Mouse (Mus musculus) thymus, postnatal 25 days (tissue): ENCODE measurements around the gene Abhd14a.

Experiments used
- DNase-seq: peaks from one replicate; pipeline ENCODE4 v3.0.0; 2022

The Abhd14a gene

DNA sequence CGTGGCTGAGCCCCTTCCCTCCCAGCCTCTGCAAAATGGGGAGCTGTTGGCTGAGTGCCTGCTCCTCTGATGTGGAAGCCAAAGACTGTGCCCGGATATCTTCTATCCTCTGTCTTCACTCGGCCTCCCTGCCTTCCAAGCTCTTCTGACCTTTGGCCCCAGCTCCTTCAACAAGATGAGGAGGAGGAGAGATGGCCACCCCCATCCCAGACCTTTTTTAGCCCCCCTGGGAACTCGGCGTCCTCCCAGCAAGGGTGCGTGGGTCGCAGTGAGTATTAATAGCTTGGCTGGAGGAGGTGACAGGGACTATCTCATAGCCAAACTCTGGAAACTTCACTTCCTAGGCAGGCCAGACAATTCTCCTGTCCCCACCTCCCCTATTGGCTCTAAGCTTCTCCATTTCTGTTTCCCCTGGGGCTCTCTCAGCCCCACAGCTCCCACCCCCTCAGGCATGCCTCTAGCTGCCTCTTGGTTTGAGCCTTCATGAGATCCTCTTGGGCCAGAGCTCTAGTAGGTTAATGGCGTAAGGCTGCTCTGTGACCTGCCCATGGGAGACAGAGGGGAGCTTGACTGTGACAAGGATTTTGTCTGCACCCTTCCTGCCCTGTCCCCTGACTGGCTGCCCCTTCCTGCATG is 40.9 kb downstream of the Abhd14a start:
- DNase-seq, result no peak

DNA sequence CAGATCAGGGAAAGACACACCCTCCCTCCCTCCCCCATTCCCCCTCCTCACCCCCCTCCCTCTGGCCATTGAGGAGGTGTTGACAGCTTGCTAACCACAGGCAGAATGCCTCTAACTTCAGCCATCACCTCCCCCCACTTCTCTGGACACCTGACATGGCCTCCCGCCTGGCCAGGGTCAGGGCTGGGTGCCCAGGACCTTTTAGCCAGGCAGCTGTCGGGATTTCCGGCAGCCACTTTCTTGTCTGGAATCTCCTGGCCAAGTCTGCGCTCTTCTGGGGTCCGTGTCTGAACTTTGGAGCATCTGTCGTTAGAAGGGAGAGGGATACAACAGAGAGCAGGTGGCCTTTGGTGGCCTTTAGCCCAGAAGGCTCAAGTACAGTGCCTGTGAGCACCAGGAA is 42.2 kb downstream of the Abhd14a start:
- no peak for DNase-seq

DNA sequence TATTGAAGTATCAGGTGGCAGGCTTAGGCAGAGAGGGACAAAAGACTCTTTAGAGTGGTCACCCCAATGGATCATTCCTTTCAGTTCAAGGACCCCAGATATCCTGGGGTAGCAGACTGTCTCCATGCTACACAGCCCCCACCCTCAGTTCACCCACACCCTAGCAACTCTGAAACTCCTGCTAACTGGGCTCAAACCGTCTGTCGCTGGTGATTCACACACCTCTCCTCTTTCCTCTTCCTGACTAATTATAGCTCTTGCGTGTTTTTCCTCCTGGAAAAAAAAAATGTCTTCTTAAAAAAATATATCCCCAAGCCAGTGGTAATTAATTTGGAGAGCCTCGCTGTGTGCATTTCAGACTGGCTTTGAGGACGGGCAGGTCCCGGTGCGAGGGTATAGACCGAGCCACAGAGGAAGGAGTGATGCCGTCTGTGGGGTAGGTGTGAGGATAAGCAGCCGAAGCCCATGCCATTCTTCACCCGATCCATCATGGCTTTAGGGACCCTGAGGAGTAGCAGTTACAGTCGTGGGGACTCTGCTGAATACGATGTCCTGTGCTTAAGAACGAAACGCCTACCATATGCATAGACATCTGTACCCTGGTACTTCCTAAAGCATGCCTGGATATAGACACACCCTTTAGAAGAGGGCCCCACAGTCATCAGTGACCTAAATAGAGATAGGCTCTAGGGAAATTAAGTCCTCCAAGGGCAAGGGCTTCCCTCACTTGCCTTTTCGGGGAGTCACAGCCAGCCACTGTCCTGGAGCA is 44.7 kb downstream of the Abhd14a start:
- DNase-seq, result no peak

DNA sequence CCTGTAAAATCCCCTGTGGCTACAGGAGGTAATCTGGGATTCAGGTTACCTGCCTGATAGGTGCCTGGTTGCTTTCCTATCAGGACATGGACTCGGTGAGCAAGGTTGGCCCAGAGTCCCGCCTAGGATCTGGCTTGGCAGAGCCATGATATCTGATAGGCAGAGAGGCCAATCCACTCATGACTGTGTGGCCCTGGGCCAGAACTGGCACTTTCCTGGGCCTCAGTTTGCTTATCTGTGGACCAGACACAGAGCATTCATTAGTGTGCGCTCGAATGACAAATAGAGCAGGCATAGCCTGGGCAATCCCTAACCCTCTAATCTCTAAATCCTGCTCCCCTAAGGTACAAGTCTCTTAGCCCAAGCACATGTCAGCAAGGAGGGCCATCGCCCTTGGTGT is 45.3 kb downstream of the Abhd14a start:
- DNase-seq, result no peak

DNA sequence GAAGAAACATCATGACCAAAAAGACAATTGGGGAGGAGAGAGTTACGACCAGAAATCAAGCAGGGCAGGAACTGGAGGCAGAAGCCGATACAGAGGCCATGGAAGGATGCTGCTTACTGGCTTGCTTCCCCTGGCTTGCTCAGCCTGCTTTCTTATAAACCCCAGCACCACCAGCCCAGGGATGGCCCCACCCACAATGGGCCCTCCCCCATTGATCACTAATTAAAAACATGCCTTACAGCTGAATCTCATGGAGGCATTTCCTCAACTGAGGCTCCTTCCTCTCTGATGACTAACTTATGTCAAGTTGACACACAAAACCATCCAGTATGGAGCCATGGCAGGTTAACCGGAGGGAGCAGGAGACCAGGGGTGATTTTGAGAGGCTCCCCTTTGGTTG is 47.7 kb downstream of the Abhd14a start:
- DNase-seq, result no peak

DNA sequence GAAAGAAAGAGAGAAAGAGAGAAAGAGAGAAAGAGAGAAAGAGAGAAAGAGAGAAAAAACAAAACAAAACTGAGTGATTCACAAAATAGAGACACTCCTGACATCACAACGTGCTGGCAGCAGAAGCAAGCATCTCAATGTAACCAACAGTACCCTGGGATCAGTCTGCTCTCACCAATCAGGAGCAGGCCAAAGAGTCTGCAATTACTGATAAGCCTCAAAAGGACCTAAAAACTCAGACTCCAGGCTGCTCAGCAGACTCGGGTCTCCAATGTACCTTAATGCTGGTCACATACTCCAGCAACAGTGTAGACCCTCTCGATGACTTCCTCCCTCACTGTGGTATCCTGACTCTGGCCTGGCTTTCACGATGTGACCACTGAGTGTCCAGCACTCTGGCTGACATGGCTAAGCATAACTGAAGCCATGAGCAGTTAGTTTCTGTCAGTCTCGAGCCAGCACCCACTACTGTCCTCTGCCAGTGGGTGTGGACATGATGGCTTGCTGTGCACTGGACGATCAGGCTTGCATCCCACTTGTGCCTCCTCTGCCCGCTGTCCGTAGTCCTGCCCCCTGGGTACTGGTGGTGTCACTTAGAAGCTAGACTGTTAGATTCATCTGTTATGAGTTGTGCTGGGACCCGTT is 48.7 kb downstream of the Abhd14a start:
- DNase-seq, result no peak

DNA sequence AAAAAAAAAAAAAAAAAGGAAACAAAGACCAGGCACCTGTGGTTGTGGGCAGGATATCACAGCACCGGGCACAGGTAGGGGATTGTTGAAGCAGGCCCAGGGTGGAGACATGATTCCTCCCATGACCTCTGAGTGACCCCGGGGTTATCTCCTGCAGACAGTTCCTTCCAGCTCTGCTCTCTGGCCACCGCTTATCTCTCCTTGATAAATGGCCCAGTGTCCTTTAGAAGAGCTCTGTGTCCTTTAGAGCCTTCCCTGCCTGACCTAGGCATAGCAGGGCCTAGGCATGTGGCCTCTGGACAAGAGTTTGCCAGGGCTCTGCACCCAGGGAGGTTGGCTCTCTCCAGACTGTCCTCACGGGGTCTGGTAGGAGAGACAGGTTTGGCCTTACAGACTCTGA is 49.7 kb downstream of the Abhd14a start:
- no peak for DNase-seq

DNA sequence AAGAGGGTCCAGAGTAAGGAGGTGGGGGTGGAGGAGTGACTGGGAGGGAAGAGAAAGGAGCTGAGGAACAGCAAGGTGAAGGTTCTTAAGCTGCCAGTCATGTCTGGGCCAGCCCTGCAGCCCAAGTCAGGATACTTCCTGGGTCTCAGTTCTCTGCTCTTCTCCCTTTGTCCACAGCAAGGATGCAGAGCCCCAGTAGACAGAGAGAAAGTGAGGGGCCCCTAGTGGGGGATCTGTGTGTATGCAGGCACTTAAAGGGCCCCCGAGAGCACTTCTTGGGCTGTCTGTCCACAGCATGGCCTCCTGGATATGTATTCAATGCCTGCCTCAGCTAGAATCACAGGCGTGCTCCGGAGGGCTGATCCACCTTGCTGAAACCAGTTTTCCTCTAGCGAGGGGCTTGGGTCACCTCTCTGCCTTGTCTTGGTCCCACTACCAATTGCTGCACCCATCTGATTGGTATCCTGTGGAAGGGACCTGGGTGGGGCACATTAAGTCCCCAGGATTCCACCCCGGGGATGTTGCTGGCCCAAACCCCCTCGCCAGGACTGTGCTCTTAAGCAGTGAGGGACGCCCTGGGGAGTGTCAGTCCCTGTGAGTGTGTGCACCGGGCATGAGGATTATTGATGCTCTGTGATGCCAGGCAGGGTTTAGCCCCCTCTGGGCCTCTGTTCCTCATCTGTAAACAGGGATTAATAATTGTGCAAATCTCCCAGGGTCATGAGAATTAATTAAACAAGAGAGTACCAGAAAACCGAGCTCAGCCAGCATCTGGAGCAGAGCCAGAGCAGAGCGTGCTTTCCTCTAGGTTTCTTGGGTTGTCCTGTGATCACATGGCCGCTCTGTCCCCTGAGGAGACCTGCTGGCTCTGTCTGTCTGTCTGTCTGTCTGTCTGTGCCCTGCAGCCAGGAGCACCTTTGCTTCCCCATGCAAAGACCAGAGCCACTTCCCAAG is 52.6 kb downstream of the Abhd14a start:
- DNase-seq, result peak; percentile 48

DNA sequence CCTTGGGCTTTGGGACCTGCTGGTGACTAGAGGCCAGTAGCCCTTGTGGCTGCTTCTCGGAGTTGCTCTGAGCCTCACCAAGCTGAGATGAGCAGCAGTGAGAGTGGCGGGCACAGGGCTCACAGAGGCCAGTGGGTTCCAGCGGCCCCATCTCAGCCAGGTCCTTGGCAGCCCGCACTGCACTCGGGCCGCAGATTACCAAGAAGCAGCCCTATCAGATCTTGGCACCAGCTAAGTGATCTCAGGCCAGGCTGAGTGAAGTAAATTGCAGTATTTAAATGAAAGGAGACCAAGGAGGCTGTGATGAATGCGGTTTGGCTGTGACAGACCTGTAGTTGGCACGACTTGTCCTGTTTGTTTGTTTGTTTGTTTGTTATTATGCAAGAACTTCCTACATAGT is 53.9 kb downstream of the Abhd14a start:
- no peak for DNase-seq

DNA sequence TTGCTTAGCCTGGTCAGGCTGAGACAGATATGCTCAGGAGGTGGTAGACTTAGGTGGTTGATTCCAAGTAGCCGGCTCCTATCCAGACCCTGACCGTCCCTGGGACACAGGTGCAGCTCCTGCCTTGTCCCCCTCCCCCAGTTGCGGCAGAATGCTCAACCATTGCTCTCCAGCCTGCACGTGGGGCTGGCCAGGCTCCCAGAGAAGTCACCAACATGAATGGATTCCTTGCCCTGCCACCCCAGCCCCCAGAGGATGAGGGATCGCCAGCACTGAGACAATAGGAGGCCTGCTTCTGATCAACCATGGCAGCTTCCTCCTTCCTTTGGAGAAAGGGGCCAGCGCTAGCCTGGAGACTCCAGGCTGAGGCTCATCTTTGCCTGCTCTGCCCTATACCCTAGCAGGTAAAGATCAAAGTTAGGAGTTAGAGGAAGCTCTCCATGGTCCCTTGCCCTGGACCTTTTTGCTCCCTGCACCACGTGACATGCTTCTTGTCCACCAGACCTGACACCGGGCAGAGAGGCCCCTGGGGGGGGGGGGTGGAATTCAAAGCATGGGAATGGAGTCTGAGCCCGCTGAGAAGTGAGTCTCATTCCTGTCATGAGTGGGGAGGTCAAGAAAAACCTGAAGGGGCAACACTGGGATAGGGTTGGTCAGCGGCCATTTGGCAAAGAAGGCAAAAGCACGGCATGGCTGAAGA is 54.5 kb downstream of the Abhd14a start:
- DNase-seq, result no peak
